Mouse (Mus musculus) megakaryocyte, adult 5-6 weeks (primary cell): Measurements from ENCODE around the gene Actr3b. TPM values are rescaled to one million over a fixed set of nuclear protein-coding genes. Genes with fewer than 3 reads are reported as not detected.
"Not testable (repeated sequence)": the region's sequence is repeated elsewhere in the genome, so short reads cannot be mapped to it uniquely, and the experiment has no call there.

Experiments
- ATAC-seq: 2 replicates; pipeline ENCODE4 v1.8.0; 2016; ENCODE audit warnings: mild to moderate bottlenecking, inconsistent platforms; ENCODE audit not compliant: poor library complexity, severe bottlenecking
- total RNA-seq, 2 experiments: library from RNA; stranded (forward) in 1 of 2; stranded (reverse) in 1 of 2; fragments of 153-499, 151-499 nt in 1 of 2; fragments of 221-1000, 200-1000 nt in 1 of 2; gene quantifications; 2 replicates each; pipeline versions ENCODE4 v1.2.3 to v1.2.4; 2015 to 2017

Actr3b gene
- total RNA-seq, 2 experiments from 2014 or later: 0.07 TPM; not detected in 1

GRCm38 (mm10) chr5:25772456-25772855 lies 12.7 kb downstream of the Actr3b start:
- ATAC-seq: no peak

GRCm38 (mm10) chr5:25773921-25774790 lies 14.4 kb downstream of the Actr3b start:
- no peak for ATAC-seq

- no peak for ATAC-seq
These were observed 31.8 kb downstream of the Actr3b start for GRCm38 (mm10) chr5:25791570-25791969.

GRCm38 (mm10) chr5:25797776-25798175 lies 38.0 kb downstream of the Actr3b start:
- no peak for ATAC-seq

GRCm38 (mm10) chr5:25800929-25801328 lies 41.1 kb downstream of the Actr3b start:
- no peak for ATAC-seq

- no peak for ATAC-seq
These were observed 41.9 kb downstream of the Actr3b start for GRCm38 (mm10) chr5:25801744-25802143.

GRCm38 (mm10) chr5:25804569-25804968 lies 44.8 kb downstream of the Actr3b start:
- no peak for ATAC-seq

GRCm38 (mm10) chr5:25812922-25813321 lies 53.1 kb downstream of the Actr3b start:
- ATAC-seq: no peak

- ATAC-seq: no peak
These were observed 69.7 kb downstream of the Actr3b start for GRCm38 (mm10) chr5:25829308-25830094.

- ATAC-seq: no peak
These were observed 71.0 kb downstream of the Actr3b start for GRCm38 (mm10) chr5:25830802-25831201.

GRCm38 (mm10) chr5:25831624-25832023 lies 71.8 kb downstream of the Actr3b start:
- no peak for ATAC-seq

GRCm38 (mm10) chr5:25839400-25839799 lies 79.6 kb downstream of the Actr3b start:
- peak; percentile 62 for ATAC-seq

GRCm38 (mm10) chr5:25846558-25846957 lies 86.8 kb downstream of the Actr3b start:
- ATAC-seq: no peak

- ATAC-seq: no peak
These were observed 87.4 kb downstream of the Actr3b start for GRCm38 (mm10) chr5:25847154-25847553.

- ATAC-seq: no peak
These were observed 88.3 kb downstream of the Actr3b start for GRCm38 (mm10) chr5:25848058-25848457.

- ATAC-seq: no peak
These were observed 106.4 kb downstream of the Actr3b start for GRCm38 (mm10) chr5:25866201-25866600.

- ATAC-seq: no peak
These were observed 110.1 kb downstream of the Actr3b start for GRCm38 (mm10) chr5:25869880-25870279.

- no peak for ATAC-seq
These were observed 110.8 kb downstream of the Actr3b start for GRCm38 (mm10) chr5:25870632-25871031.

- no peak for ATAC-seq
These were observed 111.7 kb downstream of the Actr3b start for GRCm38 (mm10) chr5:25871342-25872023.

GRCm38 (mm10) chr5:25873046-25873445 lies 113.2 kb downstream of the Actr3b start:
- ATAC-seq: no peak

GRCm38 (mm10) chr5:25875927-25876326 lies 116.1 kb downstream of the Actr3b start:
- ATAC-seq: not testable (repeated sequence)
